8 mouse cellular contexts compared by ENCODE assay signal in genomic region chr6:28214658-28215267, GRCm38 (mm10).
A peak's percentile ranks its signal among the peaks of the same experiment; 100 is the strongest.
DNase-seq lines count a peak whose midpoint lies in the region; ATAC-seq and TF ChIP-seq lines count a peak whose summit lies in the region.

No protein-coding gene starts in this region.

- 27% methylated on average over 13 of the region's 13 CpGs for WGBS in kidney, embryonic 14.5 days
- 40% methylated on average over 13 of the region's 13 CpGs for WGBS in forebrain, postnatal 0 days
- WGBS in midbrain, embryonic 10.5 days = 34% methylated on average over 13 of the region's 13 CpGs

- TF ChIP-seq POLR2A in bone marrow macrophage, adult 2 months (IDR thresholded peaks at IDR 0.05; ENCODE audit: borderline replicate concordance, low read depth, low read length) = no peak

- no peaks in the 10 kb centered on the region for H3K36me3 ChIP-seq in kidney, embryonic 14.5 days (ENCODE audit: control insufficient read depth, insufficient read depth, low read length)
- no peaks in the 10 kb centered on the region for H3K36me3 ChIP-seq in forebrain, postnatal 0 days (ENCODE audit: insufficient read depth)
- H3K36me3 ChIP-seq in midbrain, embryonic 10.5 days = no peaks in the 10 kb centered on the region

- H3K9me3 ChIP-seq in kidney, embryonic 14.5 days (ENCODE audit: control insufficient read depth, low read length) = no peaks in the 10 kb centered on the region
- H3K9me3 ChIP-seq in forebrain, postnatal 0 days (ENCODE audit: low read length) = no peaks in the 10 kb centered on the region
- no peaks in the 10 kb centered on the region for H3K9me3 ChIP-seq in midbrain, embryonic 10.5 days (replicated peaks)

- H3K9ac ChIP-seq in kidney, embryonic 14.5 days (ENCODE audit: low read depth, low read length) = peak overlapping the region; percentile 72
- peak overlapping the region; percentile 74 for H3K9ac ChIP-seq in forebrain, postnatal 0 days

- no peaks in the 10 kb centered on the region for H3K4me1 ChIP-seq in kidney, embryonic 14.5 days (ENCODE audit: control insufficient read depth, insufficient read depth, low read length)
- H3K4me1 ChIP-seq in bone marrow macrophage, adult 2 months (ENCODE audit: control insufficient read depth, insufficient read depth, low read length) = peaks cover 6% of the 10 kb centered on the region
- no peaks in the 10 kb centered on the region; the same call in 1 of the 2 replicates for H3K4me1 ChIP-seq in forebrain, postnatal 0 days (ENCODE audit: insufficient read depth)
- H3K4me1 ChIP-seq in midbrain, embryonic 10.5 days = no peaks in the 10 kb centered on the region

- H3K4me3 ChIP-seq in kidney, embryonic 14.5 days (ENCODE audit: low read length) = peak overlapping the region; percentile 62
- H3K4me3 ChIP-seq in bone marrow macrophage, adult 2 months (ENCODE audit: insufficient read depth, low read length) = peak overlapping the region; percentile 71
- H3K4me3 ChIP-seq in forebrain, postnatal 0 days (ENCODE audit: low read depth, low read length) = peak overlapping the region; percentile 73
- H3K4me3 ChIP-seq in midbrain, embryonic 10.5 days = peak overlapping the region; percentile 61

- DNase-seq in kidney, postnatal 10 days = no peak
- no peak for DNase-seq in forebrain, postnatal 0 days
- peak; percentile 12 for DNase-seq in midbrain, embryonic 10.5 days (ENCODE audit: low spot score)
- no peak for DNase-seq in urinary bladder, postnatal 36 days (ENCODE audit: low spot score in 2 of 2)
- no peak for DNase-seq in urinary bladder, postnatal 4 days (ENCODE audit: low spot score in 2 of 2)
- DNase-seq in left cerebral cortex, adult 9 months (ENCODE audit: low spot score in 2 of 2) = no peak

- peak; percentile 50; the same call in 1 of the 2 replicates for ATAC-seq in kidney, embryonic 14.5 days (ENCODE audit: low FRiP score, low TSS enrichment)
- ATAC-seq in forebrain, postnatal 0 days = peak; percentile 42

- H3K4me2 ChIP-seq in kidney, embryonic 14.5 days (replicated peaks; ENCODE audit: low read depth, low read length) = peak overlapping the region; percentile 79
- peak overlapping the region; percentile 79 for H3K4me2 ChIP-seq in forebrain, postnatal 0 days (ENCODE audit: low read depth)

- no peak for TF ChIP-seq CTCF in bone marrow macrophage, adult 2 months (IDR thresholded peaks at IDR 0.05; ENCODE audit: low read depth, low read length)
- no peak for TF ChIP-seq CTCF in forebrain, postnatal 0 days (IDR thresholded peaks at IDR 0.05; ENCODE audit: low read depth)

- H3K27me3 ChIP-seq in kidney, embryonic 14.5 days (ENCODE audit: control insufficient read depth, insufficient read depth, low read length) = no peaks in the 10 kb centered on the region
- H3K27me3 ChIP-seq in forebrain, postnatal 0 days (ENCODE audit: insufficient read depth, low read length) = no peaks in the 10 kb centered on the region
- H3K27me3 ChIP-seq in midbrain, embryonic 10.5 days (ENCODE audit: low read depth, poor library complexity, severe bottlenecking) = peaks cover 5% of the 10 kb centered on the region

- no peak overlapping the region for H3K27ac ChIP-seq in kidney, embryonic 14.5 days (ENCODE audit: low read depth, low read length)
- no peak overlapping the region for H3K27ac ChIP-seq in bone marrow macrophage, adult 2 months (ENCODE audit: insufficient read depth, low read depth, low read length)
- H3K27ac ChIP-seq in forebrain, postnatal 0 days (ENCODE audit: low read depth, low read length) = peak overlapping the region; percentile 83
- peak overlapping the region; percentile 82 for H3K27ac ChIP-seq in midbrain, embryonic 10.5 days (replicated peaks)

Comparison
In these comparisons a context has a peak if more than half of its experiments do, and no peak if none do; other contexts are left out.
1. H3K27ac ChIP-seq: peak in forebrain, postnatal 0 days (single experiment) and midbrain, embryonic 10.5 days (single experiment); none in kidney, embryonic 14.5 days (single experiment) and bone marrow macrophage, adult 2 months (single experiment).
2. Peak in every context shown above with its lines, with median percentiles within 50 percentile points of each other: H3K4me3 ChIP-seq.